Mouse (Mus musculus): Measurements from ENCODE around the gene Cdc42ep4. TPM values are rescaled to one million over a fixed set of nuclear protein-coding genes. Genes with fewer than 3 reads are reported as not detected.

The Cdc42ep4 gene
- polyA plus RNA-seq, 2 experiments, result 47.3 to 49.6 TPM

GRCm38 (mm10) chr11:113740100-113740499 is 11.6 kb downstream of the Cdc42ep4 start:
- Histone ChIP-seq H3K9ac (ENCODE audit: low read depth, low read length, severe bottlenecking) (no peak overlapping the region), H3K4me3 (replicated peaks; ENCODE audit: low read length) (no peak overlapping the region), H3K4me1 (ENCODE audit: control insufficient read depth, insufficient read depth, low read length) (peaks cover 18% of the 10 kb centered on the region), H3K36me3 (ENCODE audit: control insufficient read depth, insufficient read depth, low read length) (peaks cover 41% of the 10 kb centered on the region), H3K9me3 (ENCODE audit: control insufficient read depth, low read length) (0 out of 2 replicates have a peak, but pooled peaks cover 3% of the 10 kb centered on the region), H3K4me2 (replicated peaks; ENCODE audit: low read depth, low read length, severe bottlenecking) (no peak overlapping the region), H3K27me3 (ENCODE audit: control insufficient read depth, insufficient read depth, low read length) (no peaks in the 10 kb centered on the region), H3K27ac (replicated peaks; ENCODE audit: low read depth, low read length) (no peak overlapping the region)
- ATAC-seq (ENCODE audit: low FRiP score, low read depth) (no peak), DNase-seq (ENCODE audit: low spot score) (no peak)
- 64% methylated on average over 7 of the region's 7 CpGs for WGBS
- TF ChIP-seq POLR2A (IDR thresholded peaks at IDR 0.05; ENCODE audit: borderline replicate concordance, extremely low read depth, insufficient read depth, insufficient read length), result no peak

- peaks cover 26% of the 10 kb centered on the region for H3K4me1 ChIP-seq (ENCODE audit: control insufficient read depth, insufficient read depth, low read length)
- no peak overlapping the region for H3K27ac ChIP-seq (replicated peaks; ENCODE audit: low read depth, low read length)
- H3K4me3 ChIP-seq (replicated peaks; ENCODE audit: low read length), result no peak overlapping the region
- no peak for ATAC-seq (ENCODE audit: low FRiP score, low read depth)
- 80% methylated on average over 8 of the region's 8 CpGs for WGBS
- H3K9me3 ChIP-seq (ENCODE audit: control insufficient read depth, low read length), result 0 out of 2 replicates have a peak, but pooled peaks cover 3% of the 10 kb centered on the region
- no peak overlapping the region for H3K4me2 ChIP-seq (replicated peaks; ENCODE audit: low read depth, low read length, severe bottlenecking)
- no peaks in the 10 kb centered on the region for H3K27me3 ChIP-seq (ENCODE audit: control insufficient read depth, insufficient read depth, low read length)
- H3K36me3 ChIP-seq (ENCODE audit: control insufficient read depth, insufficient read depth, low read length), result peaks cover 36% of the 10 kb centered on the region
- DNase-seq (ENCODE audit: low spot score), result no peak
- H3K9ac ChIP-seq (ENCODE audit: low read depth, low read length, severe bottlenecking), result no peak overlapping the region
- no peak for TF ChIP-seq POLR2A (IDR thresholded peaks at IDR 0.05; ENCODE audit: borderline replicate concordance, extremely low read depth, insufficient read depth, insufficient read length)
Measured at GRCm38 (mm10) chr11:113739213-113739612, 12.5 kb downstream of the Cdc42ep4 start.

- Histone ChIP-seq H3K27me3 (ENCODE audit: control insufficient read depth, insufficient read depth, low read length) (no peaks in the 10 kb centered on the region), H3K4me1 (ENCODE audit: control insufficient read depth, insufficient read depth, low read length) (peaks cover 37% of the 10 kb centered on the region), H3K9ac (ENCODE audit: low read depth, low read length, severe bottlenecking) (no peak overlapping the region), H3K4me3 (replicated peaks; ENCODE audit: low read length) (no peak overlapping the region), H3K27ac (replicated peaks; ENCODE audit: low read depth, low read length) (no peak overlapping the region), H3K36me3 (ENCODE audit: control insufficient read depth, insufficient read depth, low read length) (peaks cover 26% of the 10 kb centered on the region), H3K9me3 (ENCODE audit: control insufficient read depth, low read length) (no peaks in the 10 kb centered on the region), H3K4me2 (replicated peaks; ENCODE audit: low read depth, low read length, severe bottlenecking) (no peak overlapping the region)
- WGBS, result 82% methylated on average over 8 of the region's 8 CpGs
- no peak for TF ChIP-seq POLR2A (IDR thresholded peaks at IDR 0.05; ENCODE audit: borderline replicate concordance, extremely low read depth, insufficient read depth, insufficient read length)
- DNase-seq (ENCODE audit: low spot score) (no peak), ATAC-seq (ENCODE audit: low FRiP score, low read depth) (no peak)
Measured at GRCm38 (mm10) chr11:113737912-113738311, 13.8 kb downstream of the Cdc42ep4 start.

GRCm38 (mm10) chr11:113737553-113737854 is 14.2 kb downstream of the Cdc42ep4 start:
- H3K9ac ChIP-seq (ENCODE audit: low read depth, low read length, severe bottlenecking), result no peak overlapping the region
- WGBS, result 76% methylated on average over 3 of the region's 3 CpGs
- no peak overlapping the region for H3K4me2 ChIP-seq (replicated peaks; ENCODE audit: low read depth, low read length, severe bottlenecking)
- DNase-seq (ENCODE audit: low spot score) (no peak), ATAC-seq (ENCODE audit: low FRiP score, low read depth) (no peak)
- peaks cover 22% of the 10 kb centered on the region for H3K36me3 ChIP-seq (ENCODE audit: control insufficient read depth, insufficient read depth, low read length)
- no peaks in the 10 kb centered on the region for H3K27me3 ChIP-seq (ENCODE audit: control insufficient read depth, insufficient read depth, low read length)
- H3K4me3 ChIP-seq (replicated peaks; ENCODE audit: low read length), result no peak overlapping the region
- no peak overlapping the region for H3K27ac ChIP-seq (replicated peaks; ENCODE audit: low read depth, low read length)
- no peaks in the 10 kb centered on the region for H3K9me3 ChIP-seq (ENCODE audit: control insufficient read depth, low read length)
- no peak for TF ChIP-seq POLR2A (IDR thresholded peaks at IDR 0.05; ENCODE audit: borderline replicate concordance, extremely low read depth, insufficient read depth, insufficient read length)
- H3K4me1 ChIP-seq (ENCODE audit: control insufficient read depth, insufficient read depth, low read length), result peaks cover 38% of the 10 kb centered on the region

- Histone ChIP-seq H3K9ac (ENCODE audit: low read depth, low read length, severe bottlenecking) (no peak overlapping the region), H3K4me3 (replicated peaks; ENCODE audit: low read length) (no peak overlapping the region), H3K36me3 (ENCODE audit: control insufficient read depth, insufficient read depth, low read length) (peaks cover 17% of the 10 kb centered on the region), H3K4me1 (ENCODE audit: control insufficient read depth, insufficient read depth, low read length) (peaks cover 41% of the 10 kb centered on the region), H3K27me3 (ENCODE audit: control insufficient read depth, insufficient read depth, low read length) (no peaks in the 10 kb centered on the region), H3K9me3 (ENCODE audit: control insufficient read depth, low read length) (no peaks in the 10 kb centered on the region), H3K27ac (replicated peaks; ENCODE audit: low read depth, low read length) (no peak overlapping the region), H3K4me2 (replicated peaks; ENCODE audit: low read depth, low read length, severe bottlenecking) (no peak overlapping the region)
- no peak for ATAC-seq (ENCODE audit: low FRiP score, low read depth)
- 80% methylated on average over 11 of the region's 11 CpGs for WGBS
- no peak for DNase-seq (ENCODE audit: low spot score)
- TF ChIP-seq POLR2A (IDR thresholded peaks at IDR 0.05; ENCODE audit: borderline replicate concordance, extremely low read depth, insufficient read depth, insufficient read length), result no peak
Measured at GRCm38 (mm10) chr11:113736848-113737552, 14.7 kb downstream of the Cdc42ep4 start.

Data from limb, embryonic 14.5 days (tissue).